9 mouse cellular contexts compared by ENCODE assay signal in the genomic region with DNA sequence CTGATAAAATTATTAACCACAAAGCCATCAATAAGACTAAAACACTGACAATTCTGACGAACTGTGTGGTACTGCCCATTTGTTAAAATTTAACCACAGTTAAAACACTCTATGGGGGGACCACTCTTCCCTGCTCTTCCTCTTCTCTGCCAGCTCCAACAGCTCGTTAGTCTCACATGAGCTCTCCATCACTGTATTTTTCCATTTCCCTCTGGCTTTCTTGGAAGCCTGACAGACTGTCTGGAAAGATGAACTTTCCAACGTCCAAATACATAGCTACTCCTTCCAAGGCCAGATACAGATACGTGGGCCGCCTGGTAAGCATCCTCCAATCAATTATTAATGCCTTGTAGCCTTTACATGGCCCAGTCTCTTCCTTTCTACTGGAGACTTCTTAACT. TPM values are rescaled to one million over a fixed set of nuclear protein-coding genes. Genes with fewer than 3 reads are reported as not detected.
DNase-seq lines count a peak whose midpoint lies in the region; ATAC-seq and TF ChIP-seq lines count a peak whose summit lies in the region.
"Had no signal": no experiment of that assay in that cellular context is flagged by ENCODE, and none has a peak within 500 bp of the region (broad histone marks: within the 10 kb centered on the region; RNA-seq: fewer than 3 reads in every experiment).

No protein-coding gene starts in this region.

- H3K9me3 ChIP-seq in heart, embryonic 11.5 days (replicated peaks; ENCODE audit: control insufficient read depth, low read length), result no peaks in the 10 kb centered on the region
- H3K9me3 ChIP-seq in forebrain, embryonic 10.5 days, result no peaks in the 10 kb centered on the region

- H3K36me3 ChIP-seq in heart, embryonic 11.5 days (ENCODE audit: control insufficient read depth, insufficient read depth, low read length), result no peaks in the 10 kb centered on the region
- H3K36me3 ChIP-seq in forebrain, embryonic 10.5 days (replicated peaks), result no peaks in the 10 kb centered on the region

- no peak overlapping the region for H3K4me2 ChIP-seq in heart, embryonic 11.5 days

- H3K9ac ChIP-seq in heart, embryonic 11.5 days (ENCODE audit: low read depth, low read length), result no peak overlapping the region

- 69% methylated on average over 5 of the region's 5 CpGs for WGBS in heart, embryonic 11.5 days (ENCODE audit: insufficient replicate concordance)
- WGBS in cerebellum, adult 2 months, result 7% methylated on average over 5 of the region's 5 CpGs
- 84% methylated on average over 5 of the region's 5 CpGs for WGBS in forebrain, embryonic 10.5 days

- H3K27me3 ChIP-seq in heart, embryonic 11.5 days (ENCODE audit: control insufficient read depth, insufficient read depth, low read length), result no peaks in the 10 kb centered on the region
- H3K27me3 ChIP-seq in cerebellum, adult 2 months (ENCODE audit: control insufficient read depth, insufficient read depth, low read length), result no peaks in the 10 kb centered on the region
- H3K27me3 ChIP-seq in forebrain, embryonic 10.5 days (ENCODE audit: poor library complexity, severe bottlenecking), result no peaks in the 10 kb centered on the region

- ATAC-seq in heart, embryonic 11.5 days (replicated peaks; ENCODE audit: insufficient number of reproducible peaks, low FRiP score, low TSS enrichment), result no peak

- intact Hi-C loops in left cerebral cortex, postnatal 4 days (cut with DNase I), result no loop called here

- peak; percentile 91 for DNase-seq in heart, adult 11 months
- peak; percentile 35 for DNase-seq in left cerebral cortex, postnatal 4 days
- no peak for DNase-seq in left cerebral cortex, adult 11 months (ENCODE audit: low spot score)
- peak; percentile 56 to 87 for DNase-seq in cerebellum, adult 2 months
- DNase-seq in lung, postnatal 10 days, result peak; percentile 65
- no peak for DNase-seq in forebrain, embryonic 10.5 days (ENCODE audit: extremely low spot score, low spot score)
- no peak for DNase-seq in frontal cortex, postnatal 14 days (ENCODE audit: low spot score in 2 of 2)

- H3K4me3 ChIP-seq in heart, embryonic 11.5 days (ENCODE audit: low read depth, low read length), result no peak overlapping the region
- no peak overlapping the region for H3K4me3 ChIP-seq in cerebellum, adult 2 months (replicated peaks; ENCODE audit: insufficient read depth, low read depth, low read length)
- no peak overlapping the region for H3K4me3 ChIP-seq in forebrain, embryonic 10.5 days

- H3K27ac ChIP-seq in heart, embryonic 11.5 days (ENCODE audit: low read depth, low read length), result no peak overlapping the region
- no peak overlapping the region for H3K27ac ChIP-seq in cerebellum, adult 2 months (ENCODE audit: insufficient read depth, low read length)
- H3K27ac ChIP-seq in forebrain, embryonic 10.5 days, result no peak overlapping the region
- H3K27ac ChIP-seq: macrophage had no signal

- H3K4me1 ChIP-seq in heart, embryonic 11.5 days (ENCODE audit: control insufficient read depth, insufficient read depth, low read length), result no peaks in the 10 kb centered on the region
- H3K4me1 ChIP-seq in cerebellum, adult 2 months (ENCODE audit: control insufficient read depth, insufficient read depth, low read length), result peaks cover 34% of the 10 kb centered on the region
- no peaks in the 10 kb centered on the region for H3K4me1 ChIP-seq in forebrain, embryonic 10.5 days

- TF ChIP-seq POLR2A in cerebellum, adult 2 months (IDR thresholded peaks at IDR 0.05; ENCODE audit: borderline replicate concordance, insufficient read depth, low read length), result no peak

- TF ChIP-seq CTCF in cerebellum, adult 2 months (IDR thresholded peaks at IDR 0.05; ENCODE audit: borderline replicate concordance, insufficient read depth, low read depth, low read length), result no peak

RNA-seq across cellular contexts. Expression of a gene that starts 38.3 kb away (rescaled TPM):
- 17.2 and 18.6 TPM in 2 replicates for polyA plus RNA-seq in heart, embryonic 11.5 days (2014; fragmentation: Nextera tagmentation; extraction: Ambion mirVana)
- 1 to 10 TPM; 3.7 to 3.8 TPM for total RNA-seq in left cerebral cortex, postnatal 4 days (2021)
- polyA plus RNA-seq in cerebellum, adult 2 months (2012; rRNA removed), result 3.6 and 5.0 TPM in 2 replicates
- polyA plus RNA-seq in forebrain, embryonic 10.5 days (2016; fragmentation: Nextera tagmentation; extraction: Ambion mirVana), result 5.9 and 6.3 TPM in 2 replicates

Comparison
In these comparisons a context has a peak if more than half of its experiments do, and no peak if none do; other contexts are left out.
1. DNase-seq: peak in heart, adult 11 months (single experiment), left cerebral cortex, postnatal 4 days (single experiment), cerebellum, adult 2 months (2 of 2) and lung, postnatal 10 days (single experiment); none in left cerebral cortex, adult 11 months (single experiment), forebrain, embryonic 10.5 days (single experiment) and frontal cortex, postnatal 14 days (0 of 2).